Mouse (Mus musculus) ovary, postnatal 10 days (tissue): Measurements from ENCODE around the gene Olfr734.

Source experiments
- DNase-seq: peaks from one replicate; pipeline ENCODE4 v3.0.0; 2022; ENCODE audit warnings: low spot score

Gene Olfr734

DNA sequence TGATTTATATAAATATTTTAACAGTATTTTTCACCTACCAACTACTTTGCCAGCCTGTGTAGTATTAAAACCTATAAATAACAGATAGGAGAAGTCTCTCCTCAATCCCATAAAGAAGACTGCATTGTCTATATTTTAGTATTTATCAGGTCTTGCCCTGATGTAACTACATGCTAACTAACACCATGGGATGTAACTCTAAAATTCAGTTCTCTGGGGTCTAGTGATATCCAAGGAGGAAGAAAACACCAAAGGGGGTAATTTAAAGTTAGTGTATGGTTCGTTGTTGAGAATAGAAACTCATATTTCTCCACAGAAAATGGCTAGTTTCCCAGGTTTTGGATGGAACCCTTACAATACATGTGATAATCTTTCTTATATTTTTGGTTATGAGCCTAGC is at the start of gene Olfr734:
TSS of gene Olfr734 (minus strand) at position 101 of the 400 bp plus-strand sequence.
- DNase-seq: no peak

DNA sequence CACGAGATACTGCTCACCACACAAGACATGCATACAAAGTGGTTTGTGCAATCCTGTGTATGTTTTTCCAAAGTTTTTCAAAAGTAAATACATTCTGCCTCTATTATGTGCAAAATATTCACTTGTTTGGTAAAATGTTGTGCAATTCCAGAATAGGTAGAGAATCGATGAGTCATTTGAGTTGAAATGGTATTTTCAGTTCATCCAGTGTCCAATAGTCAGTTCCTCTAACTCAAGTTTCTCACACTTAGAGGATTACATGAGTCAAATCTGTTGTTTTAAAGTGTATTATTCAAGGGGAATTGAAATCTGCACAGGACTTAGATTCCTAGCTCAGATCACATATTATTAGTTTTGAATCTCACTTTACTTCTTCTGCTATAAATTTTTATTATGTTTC is 37.0 kb upstream of the Olfr734 start:
- no peak for DNase-seq

DNA sequence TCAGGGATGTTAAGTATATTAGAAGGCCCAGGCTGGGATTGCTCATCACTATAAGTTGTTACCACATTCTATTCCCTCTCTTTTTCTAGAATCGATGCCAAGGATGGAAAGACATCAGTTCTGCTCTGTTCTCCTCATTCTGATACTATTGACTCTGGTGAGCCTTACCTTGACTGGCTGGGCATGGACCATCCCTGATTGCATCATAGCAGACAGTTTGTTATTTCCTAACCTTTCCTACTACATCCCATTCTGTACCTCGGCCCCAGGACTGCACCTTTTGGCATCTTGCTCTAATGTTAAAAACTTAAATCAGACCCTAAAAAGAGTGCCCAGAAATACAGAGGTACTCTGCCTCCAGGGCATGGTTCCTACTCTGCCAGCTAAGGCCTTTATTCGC is 33.9 kb upstream of the Olfr734 start:
- DNase-seq: no peak

DNA sequence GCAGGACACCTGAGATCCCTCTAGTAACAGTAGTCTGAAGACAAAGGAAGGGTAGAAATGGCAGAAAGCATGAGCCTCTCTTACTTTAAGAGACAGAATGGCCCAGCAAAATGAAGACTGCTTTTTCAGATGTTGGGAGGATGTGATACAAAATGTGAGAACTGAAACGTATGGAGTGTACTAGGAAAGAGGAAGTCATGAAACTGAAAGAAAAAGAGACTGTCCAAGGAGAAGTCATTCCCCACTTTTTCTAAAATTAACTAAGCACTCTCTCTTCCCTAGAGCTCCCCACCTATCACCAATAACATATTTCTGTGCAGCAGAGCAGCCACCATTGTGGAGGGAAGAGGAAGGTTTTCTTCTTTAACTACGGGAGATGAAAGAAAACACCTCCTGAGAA is 31.0 kb upstream of the Olfr734 start, which contains the start of gene Tlr11:
TSS of gene Tlr11 (plus strand) at position 322 of the 400 bp plus-strand sequence.
- DNase-seq: no peak

DNA sequence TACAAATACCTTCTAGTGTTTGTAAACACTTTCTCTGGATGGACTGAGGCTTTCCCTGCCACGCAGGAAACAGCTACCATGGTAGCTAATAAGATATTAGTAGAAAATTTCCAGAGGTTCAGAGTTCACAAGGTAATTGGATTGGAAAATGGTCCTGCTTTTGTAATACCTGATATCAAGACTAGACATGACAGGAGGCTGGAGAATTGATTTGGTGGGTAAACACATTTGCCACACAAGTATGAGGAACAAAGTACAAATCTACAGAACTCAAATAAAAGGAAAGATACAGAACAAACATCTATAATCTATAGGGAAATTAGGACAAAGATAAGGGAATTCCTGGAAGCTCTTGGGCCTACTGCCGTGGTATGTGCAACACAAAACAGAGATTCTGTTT is 30.2 kb upstream of the Olfr734 start:
- DNase-seq: no peak

DNA sequence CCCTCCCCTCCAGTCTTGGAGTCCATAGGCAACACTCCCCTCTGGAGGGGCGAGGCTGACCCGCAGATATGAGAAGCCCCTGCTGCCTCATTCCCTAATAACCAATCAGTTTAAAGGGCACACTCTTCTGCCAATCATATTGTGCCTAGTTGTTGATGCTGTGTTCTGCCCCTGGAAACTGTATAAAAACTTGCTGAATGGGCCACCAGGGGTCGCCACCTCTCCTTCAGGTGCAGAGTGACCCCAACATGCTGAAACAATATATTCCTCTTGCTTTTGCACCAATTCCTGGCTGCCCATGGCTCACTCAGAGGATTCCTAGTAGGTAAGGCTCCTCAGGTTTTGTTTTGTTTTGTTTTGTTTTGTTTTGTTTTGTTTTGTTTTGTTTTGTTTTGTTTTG is 25.9 kb upstream of the Olfr734 start:
- no peak for DNase-seq

DNA sequence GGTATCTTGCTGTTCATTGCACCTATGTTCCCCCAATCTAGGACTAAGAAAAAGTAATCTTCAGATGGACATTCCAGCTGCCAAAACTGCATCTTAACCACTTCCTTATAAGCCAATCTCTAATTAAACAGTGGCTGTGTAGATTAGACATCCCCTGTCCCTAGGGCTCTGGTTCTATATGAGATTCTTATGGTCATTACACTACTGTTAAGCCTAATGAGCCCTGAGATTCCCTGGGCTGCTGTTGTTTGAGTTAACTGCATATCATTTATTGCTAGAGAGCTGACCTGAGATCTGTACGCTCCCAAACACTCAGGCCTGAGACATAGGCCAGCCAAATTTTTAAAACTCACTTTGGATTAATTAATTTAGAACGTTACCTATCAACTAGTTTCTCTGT is 22.2 kb upstream of the Olfr734 start, which contains the start of gene Olfr735:
TSS of gene Olfr735 (minus strand) at position 77 of the 400 bp plus-strand sequence.
- DNase-seq: no peak

DNA sequence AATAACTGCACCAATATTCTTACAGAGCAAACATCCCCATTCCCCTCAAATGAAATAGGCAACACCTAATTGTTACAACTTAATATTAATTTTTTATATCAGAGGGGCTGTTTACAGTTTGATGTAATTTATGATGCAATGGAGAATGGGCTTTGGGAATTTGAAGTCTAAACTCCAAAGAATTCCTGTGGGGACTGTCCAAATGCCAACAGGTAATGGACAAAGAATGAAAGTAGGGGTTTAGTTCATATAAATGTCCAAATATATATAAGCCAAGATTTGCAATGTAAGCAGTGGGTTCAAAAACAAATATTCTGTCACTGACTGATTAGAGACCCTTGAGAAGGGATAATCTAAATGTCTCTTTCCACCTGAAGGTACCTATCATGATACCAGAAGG is 25.1 kb downstream of the Olfr734 start, which contains the start of gene Olfr733:
TSS of gene Olfr733 (minus strand) at position 101 of the 400 bp plus-strand sequence.
- DNase-seq: no peak

DNA sequence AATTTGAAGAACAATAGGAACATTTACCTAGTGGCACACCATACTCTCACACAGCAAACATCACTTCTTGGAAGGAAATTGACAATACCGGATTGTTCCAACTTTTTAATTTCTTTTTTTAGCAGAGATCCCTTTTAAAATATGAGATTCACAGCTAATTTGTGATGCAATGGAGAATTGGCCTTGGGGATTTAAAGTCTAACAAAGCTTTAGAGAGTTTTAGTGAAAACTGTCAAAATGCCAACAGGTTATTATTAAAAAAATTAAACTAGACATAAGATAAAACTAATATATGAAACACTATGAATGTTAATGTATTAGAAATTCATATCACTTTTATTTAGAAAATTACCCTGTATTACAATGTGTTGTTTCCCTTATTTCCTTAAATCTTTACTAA is 42.5 kb downstream of the Olfr734 start, which contains the start of gene Olfr732:
TSS of gene Olfr732 (minus strand) at position 101 of the 400 bp plus-strand sequence.
- DNase-seq: no peak
